Mouse (Mus musculus) G1E (cell line): Measurements from ENCODE around the gene Tmem266.

ENCODE experiments used
- CTCF ChIP-seq: IDR thresholded peaks from 2 replicates; pipeline ENCODE4 v1.5.1; 2012; ENCODE audit warnings: low read depth, low read length, inconsistent platforms, mixed read lengths
- TAL1 ChIP-seq: conservative IDR thresholded peaks from 2 replicates; pipeline ENCODE4 v1.6.1; 2012; ENCODE audit warnings: low read depth, low read length, inconsistent platforms, mixed read lengths

GRCm38 (mm10) chr9:55325564-55326514 is 874 bp upstream of the Tmem266 start:
- TF ChIP-seq CTCF (no peak), TAL1 (no peak)
